Mouse (Mus musculus): ENCODE measurements around the gene Dync1h1.
"Not testable (repeated sequence)": the region's sequence is repeated elsewhere in the genome, so short reads cannot be mapped to it uniquely, and the experiment has no call there.

Gene Dync1h1

DNA sequence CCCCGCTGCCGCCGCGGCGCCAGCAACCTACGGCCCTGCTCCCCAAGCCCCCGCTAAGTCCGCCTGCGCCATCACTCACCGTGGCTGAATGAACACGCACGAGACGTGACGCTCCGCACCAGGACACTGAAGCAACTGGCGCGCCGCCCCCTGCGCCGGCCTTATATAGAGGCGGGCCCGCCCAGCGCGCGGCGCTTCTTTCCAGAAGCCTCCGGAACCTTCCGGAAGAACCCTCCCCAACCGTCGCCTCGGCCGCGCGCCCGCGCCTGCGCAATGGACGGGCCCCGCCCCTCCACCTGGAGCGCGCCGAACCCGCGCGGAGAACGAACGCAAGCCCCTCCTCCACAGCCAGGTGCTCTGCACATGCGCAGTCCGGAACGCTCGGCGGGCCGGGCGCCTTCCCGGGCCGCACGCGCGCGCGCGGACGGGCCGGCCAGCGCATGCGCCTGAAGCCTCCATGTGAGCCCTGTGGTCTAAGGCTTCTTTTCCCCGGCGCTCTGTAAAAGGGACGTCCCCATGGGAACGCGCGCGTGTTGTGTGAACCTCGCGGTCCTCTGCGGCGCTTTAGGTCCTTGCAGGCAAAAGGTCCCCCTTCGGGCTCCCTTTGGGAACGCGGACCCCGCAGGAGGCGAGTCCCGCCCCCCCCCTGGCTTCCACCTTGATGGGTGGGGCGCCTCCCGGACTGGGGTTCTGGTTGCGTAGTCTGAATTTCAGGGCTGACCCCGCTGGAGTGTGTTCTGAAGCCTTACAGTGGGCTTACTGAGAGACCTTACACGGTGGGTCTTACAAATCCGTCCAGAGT lies 95.1 kb downstream of the Dync1h1 start:
- DNase-seq (ENCODE audit: low spot score) = peak; percentile 99

DNA sequence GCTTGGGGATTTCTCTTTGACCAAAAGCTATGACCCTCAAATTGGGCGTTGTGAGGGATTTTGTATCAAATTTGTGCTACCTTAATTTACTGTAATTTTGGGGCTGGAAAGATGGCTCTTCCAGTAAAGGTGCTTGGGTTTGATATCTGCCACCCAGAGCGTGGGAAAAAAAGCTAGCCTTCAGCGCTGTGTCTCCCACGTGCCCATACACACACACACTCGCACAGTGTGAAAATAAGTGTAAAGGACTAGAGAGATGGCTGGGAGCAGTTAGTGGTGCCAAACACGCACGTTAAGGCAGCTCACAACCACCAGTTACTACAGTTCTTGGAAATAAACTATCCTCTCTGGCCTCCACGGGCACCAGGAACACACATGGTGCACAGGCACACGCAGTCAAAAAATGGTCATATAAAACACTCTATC lies 95.7 kb downstream of the Dync1h1 start:
- DNase-seq (ENCODE audit: low spot score) = no peak

DNA sequence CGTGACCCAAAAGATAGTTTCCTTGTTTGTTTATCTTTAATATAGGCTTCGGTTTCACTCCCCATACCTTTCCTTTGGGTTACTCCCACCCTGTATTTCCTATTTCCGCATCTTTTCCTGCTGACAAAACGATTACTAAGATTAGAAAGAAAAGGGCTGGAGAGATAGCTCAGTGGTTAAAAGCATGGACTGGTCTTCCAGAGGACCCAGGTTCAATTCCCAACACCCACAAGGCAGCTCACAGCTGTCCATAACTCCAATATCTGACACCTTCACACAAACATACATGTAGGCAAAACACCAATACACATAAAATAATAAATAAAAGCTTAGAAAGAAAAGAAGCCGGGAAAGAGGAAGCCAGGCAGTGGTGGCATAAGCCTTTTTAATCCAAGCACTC lies 96.2 kb downstream of the Dync1h1 start:
- DNase-seq (ENCODE audit: low spot score) = no peak

DNA sequence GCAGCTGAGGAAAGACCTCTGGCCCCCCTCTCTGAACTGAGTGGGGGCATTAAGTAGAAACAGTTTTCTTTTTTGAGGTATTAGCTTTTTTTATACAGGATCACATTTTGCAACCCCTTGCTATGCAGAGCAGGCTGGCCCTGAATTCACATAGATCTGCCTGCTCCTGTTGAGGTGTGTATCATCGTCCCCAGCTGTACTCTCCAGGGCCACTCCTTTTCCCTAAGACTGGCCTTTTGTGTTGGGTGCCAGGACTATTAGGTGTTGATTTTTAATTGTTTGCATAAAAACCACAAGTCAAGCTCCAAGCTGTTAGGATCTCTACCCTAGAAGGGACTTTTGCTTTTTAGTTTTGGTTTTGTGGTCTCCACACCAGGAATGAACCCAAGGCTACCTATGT lies 96.8 kb downstream of the Dync1h1 start:
- DNase-seq (ENCODE audit: low spot score) = no peak

DNA sequence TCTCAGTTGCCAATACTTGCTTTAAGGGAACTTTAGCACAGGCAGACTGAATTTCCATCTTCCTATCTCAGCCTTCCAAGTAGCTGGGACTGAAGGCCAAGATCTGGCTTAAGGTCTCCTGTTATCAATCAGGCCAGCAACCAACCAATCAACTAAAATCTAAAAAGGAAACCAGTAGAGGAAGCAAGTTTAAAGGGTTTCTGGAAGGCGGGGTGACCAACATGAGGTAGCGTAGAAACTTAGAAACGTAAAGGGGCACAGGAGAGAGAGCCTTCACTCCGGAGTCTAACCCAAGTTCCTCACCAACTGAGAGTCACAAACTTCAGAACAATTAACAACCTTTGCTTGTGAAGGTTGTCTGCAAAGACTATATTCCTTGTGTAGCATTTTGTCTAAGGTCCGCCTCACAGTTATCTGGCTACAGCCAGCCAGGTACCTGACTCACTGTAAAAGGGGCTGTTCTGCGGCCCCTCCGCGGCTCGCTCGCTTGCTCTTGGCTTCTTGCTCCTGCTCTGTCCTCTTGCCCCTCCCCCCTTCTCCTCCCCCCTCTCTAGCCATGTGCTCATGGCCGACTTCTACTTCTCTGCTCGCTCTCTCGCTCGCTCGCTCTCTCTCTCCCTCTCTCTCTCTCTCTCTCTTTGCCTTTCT lies 97.4 kb downstream of the Dync1h1 start:
- DNase-seq (ENCODE audit: low spot score) = no peak

DNA sequence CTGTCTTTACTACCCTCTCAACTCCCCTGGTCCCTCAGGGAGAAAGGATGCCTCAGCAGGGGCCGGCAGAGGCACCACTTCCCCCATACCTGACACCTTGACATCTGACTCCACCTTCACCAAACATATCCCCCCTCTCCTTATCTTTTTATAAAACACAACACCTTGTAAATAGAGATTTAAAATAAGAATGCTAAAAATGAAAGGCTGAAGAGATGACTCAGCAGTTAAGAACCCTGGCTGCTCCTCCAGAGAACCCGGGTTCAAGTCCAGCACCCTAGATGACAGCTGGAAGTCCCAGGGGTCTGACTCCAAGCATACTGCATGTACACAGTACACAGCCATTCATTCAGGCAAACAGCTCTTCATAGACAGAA lies 97.9 kb downstream of the Dync1h1 start:
- DNase-seq (ENCODE audit: low spot score) = no peak

DNA sequence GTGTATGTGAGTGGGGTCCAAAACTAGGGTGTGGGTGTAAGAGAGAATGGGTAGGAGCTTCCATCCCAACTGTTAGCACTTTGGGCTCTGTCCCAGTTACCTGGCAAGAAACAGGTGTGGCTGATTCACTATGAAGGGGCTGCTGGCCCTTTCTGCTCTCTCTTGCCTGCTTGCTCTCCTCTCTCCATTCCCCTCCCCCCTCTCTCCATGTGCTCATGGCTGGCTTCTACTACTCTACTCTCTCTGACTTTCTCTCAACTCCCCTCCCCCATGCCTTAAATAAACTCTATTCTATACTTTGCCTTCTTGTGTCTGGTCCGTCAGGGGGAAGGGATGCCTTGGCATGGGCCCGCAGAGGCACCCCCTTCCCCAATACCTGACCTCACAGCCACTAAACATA lies 99.5 kb downstream of the Dync1h1 start:
- no peak for DNase-seq (ENCODE audit: low spot score)

DNA sequence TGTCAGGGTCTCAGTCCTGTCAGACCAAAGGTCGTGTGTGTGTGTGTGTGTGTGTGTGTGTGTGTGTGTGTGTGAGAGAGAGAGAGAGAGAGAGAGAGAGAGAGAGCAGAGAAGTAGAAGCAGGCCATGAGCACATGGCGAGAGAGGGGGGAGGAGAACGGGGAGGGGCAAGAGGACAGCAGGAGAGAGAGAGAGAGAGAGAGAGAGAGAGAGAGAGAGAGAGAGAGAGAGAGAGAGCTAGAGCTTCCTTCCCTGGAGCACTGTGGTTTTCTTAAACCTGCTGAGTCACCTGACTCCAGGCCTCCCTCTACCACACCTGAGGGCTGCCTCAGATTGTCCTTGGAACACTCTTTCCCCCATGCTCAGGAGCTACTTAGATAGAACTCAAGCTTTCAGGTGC lies 100.1 kb downstream of the Dync1h1 start:
- DNase-seq (ENCODE audit: low spot score) = not testable (repeated sequence)

DNA sequence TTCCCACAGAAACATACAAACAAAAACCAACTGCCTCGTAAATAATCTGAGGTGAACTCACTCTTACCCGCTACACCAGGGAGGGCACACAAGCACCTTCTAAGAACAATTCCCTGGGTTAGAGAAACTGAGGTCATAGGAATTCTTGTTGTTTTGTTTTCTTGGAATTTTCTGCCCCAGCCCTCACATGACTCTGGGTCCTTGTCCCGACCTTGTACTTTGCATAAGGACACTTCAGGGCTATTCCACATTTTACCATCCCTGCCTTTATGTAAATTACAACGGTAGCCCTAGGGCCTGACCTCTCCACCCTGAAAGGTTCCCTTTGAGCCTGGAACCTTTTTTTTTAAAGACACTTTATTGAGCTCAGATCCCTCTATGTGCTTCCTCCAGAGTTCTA lies 101.3 kb downstream of the Dync1h1 start, which contains the start of gene Hsp90aa1:
TSS of gene Hsp90aa1 (minus strand) at position 173 of the 400 bp plus-strand sequence.
- no peak for DNase-seq (ENCODE audit: low spot score)

DNA sequence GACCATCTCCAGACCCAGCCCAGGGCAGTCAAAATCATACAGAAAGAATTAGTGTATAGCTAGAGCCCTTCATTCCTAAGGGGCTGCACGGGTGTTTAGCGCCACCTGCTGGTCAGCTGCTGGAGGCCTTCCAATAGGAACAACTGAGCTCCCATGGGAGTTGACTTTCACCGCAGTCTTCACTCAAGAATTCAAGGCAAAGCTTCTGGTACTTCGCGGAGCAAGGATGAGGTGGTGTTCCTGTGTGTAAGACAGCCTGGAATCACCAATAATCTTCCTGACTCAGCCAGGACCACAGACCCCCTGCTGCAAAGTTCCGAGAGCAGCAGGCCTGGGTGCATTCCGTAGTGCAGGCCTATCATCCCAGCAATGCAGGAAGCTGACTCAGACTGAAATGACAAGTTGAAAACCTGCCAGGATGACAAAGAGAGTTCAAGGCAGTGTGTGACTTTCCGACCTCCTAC lies 101.8 kb downstream of the Dync1h1 start:
- DNase-seq (ENCODE audit: low spot score) = peak; percentile 69

DNA sequence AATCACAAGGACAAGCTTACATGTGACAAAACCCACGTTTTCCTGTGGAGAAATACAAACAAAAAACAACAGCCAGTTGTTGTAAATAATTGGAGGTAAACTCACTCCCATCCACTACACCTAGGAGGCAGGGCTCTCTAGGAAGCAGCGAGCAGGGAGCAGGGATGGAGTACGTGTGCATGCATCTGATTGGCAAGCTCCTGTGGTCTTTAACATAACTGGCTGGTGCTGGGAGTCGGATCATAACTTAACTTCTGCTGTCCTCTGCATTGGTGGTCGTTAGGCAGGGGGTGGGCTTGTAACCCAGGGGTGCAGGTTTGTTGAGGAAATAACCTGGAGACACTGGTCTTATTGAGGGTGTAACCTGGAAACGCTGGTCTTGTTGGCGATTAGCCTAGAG lies 102.4 kb downstream of the Dync1h1 start:
- no peak for DNase-seq (ENCODE audit: low spot score)

DNA sequence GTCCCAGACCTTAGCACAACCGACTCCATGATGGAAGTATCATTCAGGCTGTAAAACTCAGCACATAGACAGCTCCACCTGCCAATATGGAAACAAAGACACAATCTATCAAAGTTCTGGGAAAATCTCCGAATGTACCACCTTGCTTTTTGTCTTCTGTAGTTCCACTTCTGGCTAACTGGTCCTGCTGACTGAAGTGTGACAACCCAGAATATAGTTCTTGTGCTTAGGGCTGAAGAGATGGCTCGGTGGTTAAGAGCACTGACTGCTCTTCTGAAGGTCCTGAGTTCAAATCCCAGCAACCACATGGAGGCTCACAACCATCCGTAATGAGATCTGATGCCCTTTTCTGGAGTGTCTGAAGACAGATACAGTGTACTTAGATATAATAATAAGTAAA lies 104.2 kb downstream of the Dync1h1 start:
- not testable (repeated sequence) for DNase-seq (ENCODE audit: low spot score)

DNA sequence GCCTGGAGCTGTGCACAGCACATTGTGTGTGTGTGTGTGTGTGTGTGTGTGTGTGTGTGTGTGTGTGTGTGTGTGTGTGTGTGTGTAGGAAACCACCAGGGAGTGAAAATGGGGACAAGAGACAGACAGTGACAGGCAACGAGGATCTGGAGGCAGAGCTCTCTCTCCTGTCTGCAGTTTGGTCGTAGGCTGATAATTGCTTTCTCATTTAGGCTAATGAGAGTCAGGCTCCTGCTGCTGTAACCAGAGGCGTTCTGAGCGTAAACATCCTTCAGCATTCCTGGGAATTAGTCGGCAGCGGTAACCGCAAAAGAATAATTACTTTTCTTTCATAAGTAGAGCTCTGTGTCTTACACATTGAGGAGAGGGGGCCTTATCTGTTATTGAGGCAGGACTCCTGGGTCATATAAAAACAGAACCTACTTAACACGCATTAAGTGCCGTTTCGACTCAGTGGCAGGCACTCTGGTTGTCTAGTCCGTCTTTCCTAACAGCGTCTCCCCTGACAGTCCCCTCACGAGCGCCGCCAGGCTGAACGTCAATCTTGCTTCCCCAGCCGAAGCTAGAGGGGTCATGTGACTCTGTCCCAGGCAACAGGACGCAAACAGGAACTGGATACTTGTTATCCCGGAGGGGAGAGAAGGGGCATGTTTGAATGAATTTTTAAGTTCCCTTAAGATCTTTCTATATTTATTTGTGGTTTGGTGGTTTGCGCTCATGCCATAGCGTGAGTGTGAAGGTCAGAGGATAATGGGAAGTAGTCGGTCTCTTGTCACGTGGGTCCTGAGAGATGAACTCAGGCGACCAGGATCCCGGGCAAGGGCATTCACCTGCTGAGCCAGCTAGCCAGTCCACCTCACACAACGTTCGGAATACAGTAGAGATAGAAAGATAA lies 105.3 kb downstream of the Dync1h1 start:
- DNase-seq (ENCODE audit: low spot score) = no peak

DNA sequence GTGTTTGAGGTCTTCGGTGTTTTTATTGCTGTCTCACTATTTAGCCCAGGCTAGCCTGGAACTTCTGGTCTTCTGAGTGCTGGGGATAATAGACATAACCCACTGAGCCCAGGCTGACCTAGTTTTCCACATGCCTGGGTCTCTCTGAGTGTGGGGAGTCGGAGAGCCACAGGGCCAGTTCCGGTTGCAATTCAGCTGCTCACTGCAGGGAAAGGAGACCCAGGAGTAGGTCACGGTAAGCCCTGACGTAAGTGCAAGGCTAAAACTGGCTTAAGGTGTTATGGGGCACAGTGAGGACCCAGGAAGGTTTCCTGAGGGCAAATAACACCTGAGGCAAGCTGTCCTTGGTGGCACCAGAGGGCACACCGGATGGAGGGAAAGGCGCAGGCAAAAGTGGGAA lies 106.2 kb downstream of the Dync1h1 start:
- DNase-seq (ENCODE audit: low spot score) = no peak

DNA sequence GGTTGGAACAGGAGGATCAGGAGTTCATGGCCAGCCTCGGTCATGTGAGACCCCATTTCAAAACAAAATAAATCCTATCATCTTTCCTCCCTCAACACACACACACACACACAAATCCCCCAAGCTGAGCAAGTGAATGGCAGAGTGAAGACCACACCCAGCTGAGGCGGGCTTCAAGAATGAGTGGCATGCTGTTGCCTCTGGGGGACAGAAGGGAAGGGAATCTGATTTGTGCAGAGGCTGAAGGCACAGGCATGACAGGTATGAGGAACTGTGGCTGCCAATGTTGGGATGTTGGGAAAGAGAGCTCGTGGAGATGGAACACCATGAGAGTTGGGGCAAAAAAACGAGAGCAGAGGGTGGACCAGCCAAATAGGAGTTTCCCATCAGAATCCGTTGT lies 110.0 kb downstream of the Dync1h1 start:
- DNase-seq (ENCODE audit: low spot score) = no peak

DNA sequence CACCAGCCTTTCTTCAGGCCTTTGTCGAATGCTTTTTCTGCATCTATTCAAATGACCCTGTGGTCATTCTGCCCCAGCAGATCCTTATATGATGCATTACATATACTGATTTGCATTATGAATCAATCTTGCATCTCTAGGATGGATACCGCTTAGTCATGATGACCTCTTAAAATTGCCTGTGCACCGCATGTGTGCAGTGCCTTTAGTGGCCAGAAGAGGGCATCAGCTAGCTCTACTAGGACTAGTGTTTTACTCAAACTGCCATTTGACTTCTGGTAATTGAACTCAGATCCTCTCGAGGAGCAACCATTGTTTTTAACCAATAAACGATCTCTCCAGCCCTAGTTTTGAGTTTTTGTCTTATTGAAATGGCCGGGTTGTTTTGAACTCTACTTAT lies 112.5 kb downstream of the Dync1h1 start:
- DNase-seq (ENCODE audit: low spot score) = no peak

DNA sequence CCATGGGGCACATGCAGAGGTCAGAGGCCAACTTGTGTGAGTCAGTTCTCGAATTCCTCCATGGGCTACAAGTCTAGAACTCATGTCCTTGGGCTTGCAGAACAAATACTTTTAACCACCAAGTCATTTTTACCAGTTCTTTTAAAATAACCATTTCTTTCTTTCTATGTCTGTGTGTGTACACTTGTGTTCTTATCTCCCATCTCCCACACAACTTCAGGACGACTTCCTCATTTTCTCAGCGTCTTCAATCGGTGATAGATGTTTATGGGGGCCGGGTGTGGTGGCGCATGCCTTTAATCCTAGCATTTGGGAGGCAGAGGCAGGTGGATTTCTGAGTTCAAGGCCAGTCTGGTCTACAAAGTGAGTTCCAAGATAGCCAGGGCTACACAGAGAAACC lies 113.0 kb downstream of the Dync1h1 start:
- no peak for DNase-seq (ENCODE audit: low spot score)

DNA sequence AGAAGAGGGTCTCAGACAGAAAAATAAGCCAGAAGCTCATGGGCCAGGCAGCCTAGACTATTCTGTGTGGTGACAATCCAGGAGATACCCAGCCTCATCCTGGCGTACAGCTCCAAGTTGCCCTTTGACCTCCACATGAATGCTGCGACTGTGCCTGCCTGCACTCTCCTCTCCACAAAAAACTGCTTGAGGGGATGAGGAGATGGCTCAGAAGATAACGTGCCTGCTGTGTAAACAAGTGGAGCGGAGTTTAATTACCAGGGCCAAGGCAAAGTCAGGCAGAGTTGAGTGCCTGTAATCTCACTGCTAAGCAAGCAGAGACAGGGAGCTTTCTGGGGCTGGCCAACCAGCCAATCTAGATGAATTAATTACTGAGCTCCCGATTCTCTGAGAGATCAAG lies 114.8 kb downstream of the Dync1h1 start:
- DNase-seq (ENCODE audit: low spot score) = no peak

Measured in ovary, postnatal 10 days (tissue).